Mouse (Mus musculus): ENCODE data around the gene Brms1.

GRCm38 (mm10) chr19:4992371-4992770, 48.8 kb upstream of the Brms1 start:
- TF ChIP-seq CTCF (IDR thresholded peaks at IDR 0.05; ENCODE audit: extremely low read depth, insufficient read length, insufficient replicate concordance, low read depth, low read length) (no peak), POLR2A (IDR thresholded peaks at IDR 0.05; ENCODE audit: low read depth, low read length) (no peak)

All from small intestine, adult 2 months (tissue).